Mouse (Mus musculus) midbrain, embryonic 13.5 days (tissue): Measurements from ENCODE around the gene Gm5141. TPM values are rescaled to one million over a fixed set of nuclear protein-coding genes. Genes with fewer than 3 reads are reported as not detected.

Experiments
- microRNA counts: library from miRNA; unstranded; fragments of <30 nt; microRNA quantifications from one replicate; lab custom pipeline; 2016
- microRNA-seq: library from miRNA; unstranded; fragments of <30 nt; microRNA quantifications from one replicate; pipeline ENCODE4, GENCODE M21; 2016
- polyA plus RNA-seq: library from polyadenylated mRNA; unstranded; fragments of >200 nt; fragmentation: Nextera tagmentation; extraction: Ambion mirVana; gene quantifications from 2 replicates; pipeline ENCODE4 v1.2.1, GENCODE M21; 2015

Gene Gm5141
- polyA plus RNA-seq, 1 experiment from 2014 or later = 10.8 TPM

MicroRNAs within 50 kb of the gene (microRNA counts, 519-probe panel; counts per million panel counts)
- microRNA mmu-miR-713 (lab: Ali Mortazavi, UCI) = 110 counts per million, percentile 56 among the panel's probes with 10 or more counts

Small RNAs within 50 kb of the gene (microRNA-seq; reads per million reads assigned to microRNA genes)
- gene Gm24588 (not detected), gene Mir713 (not detected)

Other genes with a start within 250 kb of the Gm5141 start
- 0.30 TPM in 1 of 2 replicates, not detected in the other for gene Zfp935, start 227.3 kb downstream of the Gm5141 start, polyA plus RNA-seq
- gene Zfp934, start 214.6 kb downstream of the Gm5141 start, polyA plus RNA-seq = 13.0 and 16.6 TPM in 2 replicates
- gene 6720489N17Rik, start 161.6 kb downstream of the Gm5141 start, polyA plus RNA-seq = 9.2 and 10.6 TPM in 2 replicates
- gene Platr25, start 25.1 kb downstream of the Gm5141 start, polyA plus RNA-seq = 34.7 and 37.0 TPM in 2 replicates
- gene Fbp2, start 72.6 kb upstream of the Gm5141 start, polyA plus RNA-seq = 0.44 TPM in 1 of 2 replicates, not detected in the other
- not detected in 2 replicates for gene Fbp1, start 102.5 kb upstream of the Gm5141 start, polyA plus RNA-seq
- gene 2010111I01Rik, start 179.1 kb upstream of the Gm5141 start, polyA plus RNA-seq = 28.4 and 28.6 TPM in 2 replicates